Mouse (Mus musculus) limb, embryonic 14.5 days (tissue): ENCODE results near the gene Scd2. TPM values are rescaled to one million over a fixed set of nuclear protein-coding genes. Genes with fewer than 3 reads are reported as not detected.
"Not testable (repeated sequence)": the region's sequence is repeated elsewhere in the genome, so short reads cannot be mapped to it uniquely, and the experiment has no call there.

Experiments used
- ATAC-seq: fragments of 200-750 bp; cut with Nextera tagmentation; 2 replicates; pipeline ENCODE4 v1.8.0; 2017; ENCODE audit warnings: low read depth, moderate number of reproducible peaks, moderate TSS enrichment; ENCODE audit not compliant: low FRiP score
- DNase-seq: peaks from one replicate; pipeline ENCODE4 v3.0.0-alpha.2; 2015; ENCODE audit warnings: low spot score
- H3K27ac ChIP-seq: fragments of 300-500 bp; sonication (generic); replicated peaks from 2 replicates; pipeline ENCODE4 v1.5.1; 2014; ENCODE audit warnings: low read depth, mild to moderate bottlenecking, low read length, moderate library complexity, mixed read lengths
- H3K27me3 ChIP-seq: fragments of 300-500 bp; sonication (generic); 2 replicates; pipeline ENCODE4 v1.6.1; 2014; ENCODE audit warnings: low read length, mixed read lengths; ENCODE audit not compliant: control insufficient read depth, insufficient read depth
- H3K36me3 ChIP-seq: fragments of 300-500 bp; sonication (generic); 2 replicates; pipeline ENCODE4 v1.6.1; 2014; ENCODE audit warnings: mild to moderate bottlenecking, low read length, moderate library complexity, mixed read lengths; ENCODE audit not compliant: control insufficient read depth, insufficient read depth
- H3K4me1 ChIP-seq: fragments of 300-500 bp; sonication (generic); 2 replicates; pipeline ENCODE4 v1.6.1; 2014; ENCODE audit warnings: antibody characterized with exemption, low read length, mixed read lengths; ENCODE audit not compliant: control insufficient read depth, insufficient read depth
- H3K4me2 ChIP-seq: fragments of 300-500 bp; sonication (generic); replicated peaks from 2 replicates; pipeline ENCODE4 v1.6.1; 2014; ENCODE audit warnings: low read depth, mild to moderate bottlenecking, low read length, moderate library complexity; ENCODE audit not compliant: severe bottlenecking
- H3K4me3 ChIP-seq: fragments of 300-500 bp; sonication (generic); replicated peaks from 2 replicates; pipeline ENCODE4 v1.5.1; 2014; ENCODE audit warnings: low read length
- H3K9ac ChIP-seq: fragments of 300-500 bp; sonication (generic); 2 replicates; pipeline ENCODE4 v1.6.1; 2014; ENCODE audit warnings: mild to moderate bottlenecking, low read depth, low read length, moderate library complexity; ENCODE audit not compliant: severe bottlenecking
- H3K9me3 ChIP-seq: fragments of 300-500 bp; sonication (generic); 2 replicates; pipeline ENCODE4 v1.6.1; 2016; ENCODE audit warnings: low read length; ENCODE audit not compliant: control insufficient read depth
- POLR2A ChIP-seq: fragments of 200-500 bp; IDR thresholded peaks from 2 replicates; pipeline ENCODE4 v1.8.0; 2012; ENCODE audit warnings: inconsistent platforms, mild to moderate bottlenecking, moderate library complexity, borderline replicate concordance; ENCODE audit not compliant: insufficient read depth, insufficient read length; ENCODE audit errors: extremely low read depth
- WGBS: fragments of 180-500 bp; shearing (Covaris S2); extraction: QIAGEN DNeasy Blood & Tissue Kit; methylation state at CpG from one replicate; pipeline ENCODE4 v1.1.7; 2014; 5-methylcytosine and 5-hydroxymethylcytosine counted together
- polyA plus RNA-seq, 2 experiments: library from polyadenylated mRNA; depleted of rRNA in 1 of 2; stranded (reverse) in 1 of 2; unstranded in 1 of 2; fragments of >200 nt; fragmentation: Nextera tagmentation in 1 of 2; extraction: Ambion mirVana in 1 of 2; gene quantifications; 2 replicates each; pipeline versions ENCODE4 v1.2.1 to v1.2.3; 2012 to 2014

Scd2 gene
- polyA plus RNA-seq, 2 experiments: 218 to 274 TPM

DNA sequence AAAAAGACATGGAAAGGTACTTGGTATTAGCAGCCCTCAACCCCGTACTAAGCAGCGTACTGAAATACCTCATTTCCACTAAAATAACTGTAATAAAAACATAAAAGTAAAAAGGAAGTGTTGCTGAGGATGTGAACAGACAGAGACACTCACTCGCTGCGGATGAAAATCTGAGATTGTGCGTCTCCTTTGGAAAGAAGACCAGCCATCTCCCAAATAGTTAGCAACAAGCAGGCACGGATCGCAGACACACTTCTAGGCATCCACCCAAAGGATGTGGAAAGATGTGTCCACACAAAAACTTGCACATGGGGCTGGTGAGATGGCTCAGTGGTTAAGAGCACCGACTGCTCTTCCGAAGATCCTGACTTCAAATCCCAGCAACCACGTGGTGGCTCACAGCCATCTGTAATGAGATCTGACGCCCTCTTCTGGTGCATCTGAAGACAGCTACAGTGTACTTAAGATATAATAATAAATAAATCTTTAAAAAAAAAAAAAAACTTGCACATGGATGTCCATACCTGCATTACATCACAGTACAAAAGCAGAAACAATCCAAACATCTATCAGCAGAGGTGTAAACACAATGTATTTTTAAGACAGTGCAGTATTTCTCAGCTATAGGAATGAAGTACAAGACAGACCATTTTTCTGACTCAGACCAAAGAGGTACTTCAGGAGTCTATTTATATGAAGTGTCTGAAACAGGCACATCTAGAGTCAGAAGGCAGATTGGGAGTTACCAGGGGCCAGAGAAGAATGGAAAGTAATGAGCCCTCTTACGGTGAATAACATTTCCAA, 16.1 kb downstream of the Scd2 start:
- 81% methylated on average over 12 of the region's 12 CpGs for WGBS
- TF ChIP-seq POLR2A: no peak
- H3K27me3 ChIP-seq: no peaks in the 10 kb centered on the region
- no peak overlapping the region for H3K4me3 ChIP-seq
- peaks cover 7% of the 10 kb centered on the region for H3K4me1 ChIP-seq
- ATAC-seq: no peak
- H3K4me2 ChIP-seq: no peak overlapping the region
- peaks cover 48% of the 10 kb centered on the region for H3K36me3 ChIP-seq
- no peak overlapping the region for H3K27ac ChIP-seq
- DNase-seq: no peak
- H3K9ac ChIP-seq: no peak overlapping the region
- no peaks in the 10 kb centered on the region for H3K9me3 ChIP-seq

- H3K4me1 ChIP-seq, H3K4me3 ChIP-seq, H3K9ac ChIP-seq, H3K4me2 ChIP-seq, DNase-seq, H3K27me3 ChIP-seq, H3K27ac ChIP-seq, ATAC-seq, H3K9me3 ChIP-seq: not testable (repeated sequence)
- H3K36me3 ChIP-seq: peaks cover 41% of the 10 kb centered on the region
- WGBS: 75% methylated on average over 1 of the region's 1 CpGs
Observed at GRCm38 (mm10) chr19:44310155-44310575, 16.7 kb downstream of the Scd2 start.

- Histone ChIP-seq H3K4me3 (no peak overlapping the region), H3K4me1 (peaks cover 7% of the 10 kb centered on the region), H3K4me2 (no peak overlapping the region), H3K27ac (no peak overlapping the region), H3K9me3 (no peaks in the 10 kb centered on the region), H3K36me3 (peaks cover 35% of the 10 kb centered on the region), H3K9ac (no peak overlapping the region), H3K27me3 (no peaks in the 10 kb centered on the region)
- DNase-seq (no peak), ATAC-seq (no peak)
- no peak for TF ChIP-seq POLR2A
- 62% methylated on average over 5 of the region's 5 CpGs for WGBS
Observed at GRCm38 (mm10) chr19:44310814-44311213, 17.3 kb downstream of the Scd2 start.

- Histone ChIP-seq H3K36me3 (peaks cover 28% of the 10 kb centered on the region), H3K4me3 (no peak overlapping the region), H3K9ac (no peak overlapping the region), H3K27me3 (no peaks in the 10 kb centered on the region), H3K27ac (no peak overlapping the region), H3K4me2 (no peak overlapping the region), H3K9me3 (no peaks in the 10 kb centered on the region), H3K4me1 (peaks cover 7% of the 10 kb centered on the region)
- no peak for TF ChIP-seq POLR2A
- DNase-seq: no peak
- WGBS: 76% methylated on average over 8 of the region's 8 CpGs
- no peak for ATAC-seq
Observed at GRCm38 (mm10) chr19:44311306-44312006, 18.0 kb downstream of the Scd2 start.

- no peak for DNase-seq
- H3K4me3 ChIP-seq: no peak overlapping the region
- no peak for ATAC-seq
- H3K36me3 ChIP-seq: peaks cover 23% of the 10 kb centered on the region
- peaks cover 7% of the 10 kb centered on the region for H3K4me1 ChIP-seq
- no peak overlapping the region for H3K27ac ChIP-seq
- H3K9ac ChIP-seq: no peak overlapping the region
- 48% methylated on average over 4 of the region's 4 CpGs for WGBS
- H3K9me3 ChIP-seq: no peaks in the 10 kb centered on the region
- no peaks in the 10 kb centered on the region for H3K27me3 ChIP-seq
- no peak overlapping the region for H3K4me2 ChIP-seq
- no peak for TF ChIP-seq POLR2A
Observed at GRCm38 (mm10) chr19:44312007-44312360, 18.5 kb downstream of the Scd2 start.
